Mouse (Mus musculus) myocyte (in vitro differentiated cells): Measurements from ENCODE around the gene Cox4i1. TPM values are rescaled to one million over a fixed set of nuclear protein-coding genes. Genes with fewer than 3 reads are reported as not detected.

Source experiments
- H3K27me3 ChIP-seq: one replicate; pipeline ENCODE4 v1.6.1; 2011; ENCODE audit not compliant: control insufficient read depth, insufficient read depth, insufficient read length
- H3K36me3 ChIP-seq: one replicate; pipeline ENCODE4 v1.6.1; 2011; ENCODE audit not compliant: control insufficient read depth, insufficient read depth
- H3K4me2 ChIP-seq: one replicate; pipeline ENCODE4 v1.6.1; 2011; ENCODE audit warnings: low read depth, control low read depth
- H3K4me3 ChIP-seq: one replicate; pipeline ENCODE4 v1.5.1; 2011; ENCODE audit warnings: mild to moderate bottlenecking, control low read depth, moderate library complexity
- H3K79me2 ChIP-seq: one replicate; pipeline ENCODE4 v1.6.1; 2011; ENCODE audit not compliant: control insufficient read depth, insufficient read depth
- H3ac ChIP-seq: one replicate; pipeline ENCODE4 v1.6.1; 2011; ENCODE audit not compliant: control insufficient read depth, insufficient read length
- CEBPB ChIP-seq: IDR thresholded peaks from 2 replicates; pipeline ENCODE4 v1.6.1; 2011; ENCODE audit warnings: mild to moderate bottlenecking, moderate library complexity; ENCODE audit not compliant: poor library complexity, insufficient read depth, severe bottlenecking
- E2F4 ChIP-seq: IDR thresholded peaks from one replicate; pipeline ENCODE4 v1.6.1; 2011; ENCODE audit warnings: mild to moderate bottlenecking, control low read depth, moderate library complexity; ENCODE audit not compliant: insufficient read depth
- MAX ChIP-seq: IDR thresholded peaks from one replicate; pipeline ENCODE4 v1.6.1; 2011; ENCODE audit warnings: low read depth, mild to moderate bottlenecking, control low read depth
- MYOD1 ChIP-seq, 3 experiments: IDR thresholded peaks; one replicate each; pipeline ENCODE4 v1.6.1; 2011; ENCODE audit warnings: control low read depth in 2 of 3, low read depth in 2 of 3, mild to moderate bottlenecking in 2 of 3, moderate library complexity in 1 of 3; ENCODE audit not compliant: insufficient read length in 2 of 3, control insufficient read depth in 1 of 3
- MYOG ChIP-seq, 3 experiments: IDR thresholded peaks; one replicate each; pipeline ENCODE4 v1.6.1; 2011; ENCODE audit warnings: control low read depth in 2 of 3, low read depth in 2 of 3, mild to moderate bottlenecking in 2 of 3; ENCODE audit not compliant: insufficient read length in 2 of 3, control insufficient read depth in 1 of 3, insufficient read depth in 1 of 3
- POLR2A ChIP-seq: IDR thresholded peaks from one replicate; pipeline ENCODE4 v1.6.1; 2011; ENCODE audit warnings: low read depth, mild to moderate bottlenecking, control low read depth, moderate library complexity; ENCODE audit not compliant: insufficient read length
- POLR2AphosphoS2 ChIP-seq: IDR thresholded peaks from one replicate; pipeline ENCODE4 v1.6.1; 2011; ENCODE audit warnings: low read depth, control low read depth; ENCODE audit not compliant: insufficient read length
- REST ChIP-seq: IDR thresholded peaks from one replicate; pipeline ENCODE4 v1.6.1; 2011; ENCODE audit warnings: mild to moderate bottlenecking, control low read depth, moderate library complexity; ENCODE audit not compliant: insufficient read depth, insufficient read length
- SRF ChIP-seq: IDR thresholded peaks from one replicate; pipeline ENCODE4 v1.6.1; 2011; ENCODE audit warnings: low read depth; ENCODE audit not compliant: control insufficient read depth, insufficient read length
- TCF12 ChIP-seq: IDR thresholded peaks from one replicate; pipeline ENCODE4 v1.6.1; 2011; ENCODE audit warnings: mild to moderate bottlenecking, control low read depth; ENCODE audit not compliant: poor library complexity, insufficient read depth, severe bottlenecking
- TCF3 ChIP-seq: IDR thresholded peaks from one replicate; pipeline ENCODE4 v1.6.1; 2011; ENCODE audit warnings: low read depth, control low read depth; ENCODE audit not compliant: insufficient read length
- USF1 ChIP-seq: IDR thresholded peaks from one replicate; pipeline ENCODE4 v1.6.1; 2011; ENCODE audit warnings: low read depth, mild to moderate bottlenecking, control low read depth, moderate library complexity
- polyA plus RNA-seq: library from polyadenylated mRNA; unstranded; fragments of >200 nt; fragmentation: generic; extraction: Trizol; gene quantifications from one replicate; pipeline ENCODE4 v1.2.1, GENCODE M21; 2012; ENCODE audit warnings: missing spikeins

Cox4i1 gene
- polyA plus RNA-seq, 1 experiment = 1,903 TPM

DNA sequence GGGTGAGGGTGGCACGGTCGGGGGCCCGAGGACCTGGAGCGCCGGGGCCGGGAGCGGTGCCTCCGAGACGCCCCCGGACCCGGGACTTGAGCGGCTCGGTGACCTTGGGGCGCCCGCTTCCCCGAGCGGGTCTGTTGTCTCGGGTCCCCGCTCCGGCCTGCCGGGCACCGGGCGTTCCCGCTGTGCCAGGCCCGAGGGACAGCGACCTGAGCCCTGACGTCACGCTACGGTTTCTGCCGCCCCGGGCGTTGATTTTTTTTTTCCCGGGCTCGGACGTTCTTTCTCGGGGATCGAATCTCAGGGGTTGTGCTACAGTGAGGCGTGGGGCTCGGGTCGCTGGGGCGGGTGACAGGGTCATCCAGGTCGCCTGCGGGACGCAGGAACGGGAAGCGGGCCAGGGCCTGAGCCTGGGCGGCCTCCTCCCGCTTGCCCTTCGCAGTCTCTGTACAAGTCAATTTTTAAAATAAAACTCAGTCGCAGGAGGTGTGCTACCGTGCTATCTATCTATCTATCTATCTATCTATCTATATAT is 418 bp downstream of the Cox4i1 start, which contains the start of gene Emc8:
Gene Emc8 (minus strand): TSS at position 200 of the 532 bp plus-strand sequence.
- H3K36me3 ChIP-seq = peaks cover 25% of the 10 kb centered on the region
- H3K27me3 ChIP-seq = no peaks in the 10 kb centered on the region
- peak within 1 kb of the TSS; percentile 78 for H3ac ChIP-seq
- peaks cover 72% of the 10 kb centered on the region for H3K79me2 ChIP-seq
- TF ChIP-seq CEBPB (no peak), MYOD1 (IDR thresholded peaks at IDR 0.05; ENCODE audit: control insufficient read depth in 1 of 3, insufficient read length in 2 of 3, low read depth in 2 of 3) (peak in 1 of 3 experiments; percentile 4), REST (no peak), E2F4 (no peak), MAX (no peak), POLR2A (no peak), USF1 (no peak), SRF (no peak)
- H3K4me3 ChIP-seq = peak within 1 kb of the TSS; percentile 67
- peak within 1 kb of the TSS; percentile 87 for H3K4me2 ChIP-seq

DNA sequence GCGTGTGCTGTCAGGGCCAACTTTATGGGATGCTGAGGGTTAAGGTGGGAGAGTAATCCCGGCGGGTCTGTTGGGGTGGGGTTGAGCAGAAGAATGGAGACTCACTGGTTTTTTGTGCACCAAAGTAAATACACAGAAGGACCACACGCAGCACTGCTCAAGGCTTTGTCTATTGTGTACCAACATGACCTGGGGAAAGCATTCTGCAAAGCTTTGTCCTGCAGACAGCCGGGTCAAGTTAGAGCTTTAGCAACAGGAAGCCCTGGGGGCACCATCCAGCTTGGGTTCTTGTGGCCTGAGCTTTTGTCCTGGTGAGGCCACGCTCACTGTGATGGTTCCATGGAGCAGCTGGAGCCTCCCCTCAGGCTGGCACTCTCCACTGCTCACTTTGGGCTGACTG is 3.8 kb downstream of the Cox4i1 start:
- Histone ChIP-seq H3K4me3 (no peak overlapping the region), H3ac (no peak overlapping the region), H3K4me2 (no peak overlapping the region), H3K79me2 (peaks cover 39% of the 10 kb centered on the region), H3K36me3 (peaks cover 31% of the 10 kb centered on the region), H3K27me3 (no peaks in the 10 kb centered on the region)
- TF ChIP-seq MYOG (IDR thresholded peaks at IDR 0.05; ENCODE audit: control insufficient read depth in 1 of 3, insufficient read depth in 1 of 3, insufficient read length in 2 of 3, low read depth in 2 of 3) = no peak
- no peak for TF ChIP-seq CEBPB
- no peak for TF ChIP-seq SRF
- no peak for TF ChIP-seq POLR2AphosphoS2
- TF ChIP-seq POLR2A = no peak
- TF ChIP-seq MAX = no peak
- TF ChIP-seq MYOD1 (IDR thresholded peaks at IDR 0.05; ENCODE audit: control insufficient read depth in 1 of 3, insufficient read length in 2 of 3, low read depth in 2 of 3) = no peak
- TF ChIP-seq TCF12 = no peak
- TF ChIP-seq USF1 = no peak

DNA sequence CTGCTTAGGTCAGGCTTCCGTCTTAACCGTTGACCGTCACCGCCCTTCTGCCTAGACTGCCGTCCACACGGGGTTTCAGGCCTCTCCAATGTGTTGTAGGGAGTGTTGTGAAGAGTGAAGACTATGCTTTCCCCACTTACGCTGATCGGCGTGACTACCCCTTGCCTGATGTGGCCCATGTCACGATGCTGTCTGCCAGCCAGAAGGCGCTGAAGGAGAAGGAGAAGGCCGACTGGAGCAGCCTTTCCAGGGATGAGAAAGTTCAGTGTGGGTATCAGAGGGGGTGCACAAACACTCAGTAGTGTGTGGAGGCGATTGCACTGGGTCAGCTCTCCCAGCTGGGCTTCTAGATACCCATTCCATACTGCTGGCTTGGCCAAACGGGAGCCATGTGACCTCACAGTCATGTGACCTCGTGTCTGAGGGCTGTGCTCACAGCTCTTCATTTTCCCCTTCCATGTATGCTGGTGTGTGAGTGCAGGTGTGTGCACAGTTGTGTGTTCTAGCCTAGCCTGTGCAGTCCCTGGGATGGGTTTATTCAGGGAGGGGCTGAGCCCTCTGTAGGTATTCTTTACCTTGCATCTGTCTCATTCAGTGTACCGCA is 4.7 kb downstream of the Cox4i1 start:
- Histone ChIP-seq H3K27me3 (no peaks in the 10 kb centered on the region), H3K79me2 (peaks cover 31% of the 10 kb centered on the region), H3K4me2 (no peak overlapping the region), H3ac (no peak overlapping the region), H3K4me3 (no peak overlapping the region), H3K36me3 (peaks cover 31% of the 10 kb centered on the region)
- TF ChIP-seq MYOG (IDR thresholded peaks at IDR 0.05; ENCODE audit: control insufficient read depth in 1 of 3, insufficient read depth in 1 of 3, insufficient read length in 2 of 3, low read depth in 2 of 3) = no peak
- TF ChIP-seq SRF = no peak
- TF ChIP-seq MAX = no peak
- no peak for TF ChIP-seq TCF12
- TF ChIP-seq POLR2AphosphoS2 = no peak
- TF ChIP-seq E2F4 = no peak
- TF ChIP-seq MYOD1 (IDR thresholded peaks at IDR 0.05; ENCODE audit: control insufficient read depth in 1 of 3, insufficient read length in 2 of 3, low read depth in 2 of 3) = no peak
- no peak for TF ChIP-seq CEBPB
- TF ChIP-seq POLR2A = no peak
- no peak for TF ChIP-seq REST
- no peak for TF ChIP-seq USF1
- TF ChIP-seq TCF3 = no peak

DNA sequence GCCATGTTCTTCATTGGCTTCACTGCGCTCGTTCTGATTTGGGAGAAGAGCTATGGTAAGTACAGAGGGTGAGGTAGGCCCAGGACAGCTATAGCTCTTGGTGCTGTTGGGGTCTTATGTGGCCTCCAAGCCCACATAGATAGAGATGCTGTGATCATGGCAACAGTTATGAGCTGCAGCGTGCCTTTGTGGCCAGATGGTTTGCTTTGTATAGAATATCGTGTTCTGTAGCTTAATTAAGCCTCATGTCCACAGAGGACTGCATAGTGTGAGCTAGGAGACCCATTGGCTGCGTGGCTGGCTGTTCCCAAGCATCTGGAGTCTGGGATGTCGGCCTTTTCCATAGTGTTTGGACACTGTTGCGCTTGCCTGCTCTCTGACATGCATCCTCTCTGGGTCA is 5.3 kb downstream of the Cox4i1 start:
- TF ChIP-seq E2F4 = no peak
- TF ChIP-seq TCF3 = no peak
- TF ChIP-seq POLR2A = no peak
- TF ChIP-seq POLR2AphosphoS2 = no peak
- TF ChIP-seq REST = no peak
- no peak for TF ChIP-seq MAX
- no peak for TF ChIP-seq CEBPB
- TF ChIP-seq SRF = no peak
- Histone ChIP-seq H3K36me3 (peaks cover 31% of the 10 kb centered on the region), H3ac (no peak overlapping the region), H3K4me2 (no peak overlapping the region), H3K4me3 (no peak overlapping the region), H3K79me2 (peaks cover 30% of the 10 kb centered on the region), H3K27me3 (no peaks in the 10 kb centered on the region)

DNA sequence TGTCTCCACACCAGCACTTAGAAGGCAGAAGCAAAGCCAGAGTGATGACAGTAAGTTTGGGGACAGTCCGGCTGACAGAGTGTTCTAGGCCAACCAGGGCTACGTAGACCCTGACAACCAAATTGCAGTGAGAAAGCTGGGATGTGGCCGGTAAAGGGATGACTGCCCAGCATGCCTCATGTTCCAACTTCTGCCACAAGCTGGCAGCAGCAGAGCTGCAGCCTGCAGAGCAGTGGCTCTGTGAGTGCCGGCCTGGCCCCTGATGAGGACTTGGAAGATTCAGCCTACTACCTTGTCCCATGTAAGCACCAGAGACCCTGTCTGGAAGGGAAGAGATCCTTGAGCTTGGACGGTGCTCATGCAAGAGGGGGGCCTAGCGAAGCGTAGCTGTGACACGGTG is 7.7 kb downstream of the Cox4i1 start:
- Histone ChIP-seq H3K36me3 (peaks cover 25% of the 10 kb centered on the region), H3K4me2 (no peak overlapping the region), H3ac (no peak overlapping the region), H3K79me2 (peaks cover 6% of the 10 kb centered on the region), H3K27me3 (no peaks in the 10 kb centered on the region), H3K4me3 (no peak overlapping the region)
- TF ChIP-seq USF1 (no peak), CEBPB (no peak), POLR2A (no peak), SRF (no peak), MYOD1 (IDR thresholded peaks at IDR 0.05; ENCODE audit: control insufficient read depth in 1 of 3, insufficient read length in 2 of 3, low read depth in 2 of 3) (no peak), TCF3 (no peak), MYOG (IDR thresholded peaks at IDR 0.05; ENCODE audit: control insufficient read depth in 1 of 3, insufficient read depth in 1 of 3, insufficient read length in 2 of 3, low read depth in 2 of 3) (no peak), TCF12 (no peak)
